Mouse (Mus musculus): ENCODE data around the gene Nubp2. TPM values are rescaled to one million over a fixed set of nuclear protein-coding genes. Genes with fewer than 3 reads are reported as not detected.
A peak's percentile ranks its signal among the peaks of the same experiment; 100 is the strongest.

Nubp2 gene
- total and polyA plus RNA-seq, 2 experiments from 2014 or later = 50.6 to 67.3 TPM

GRCm38 (mm10) chr17:24861785-24862184 lies 24.4 kb downstream of the Nubp2 start:
- no peak for TF ChIP-seq CTCF (IDR thresholded peaks at IDR 0.05; ENCODE audit: low read depth)
- ATAC-seq = no peak
- 96% methylated on average over 3 of the region's 3 CpGs for WGBS

DNA sequence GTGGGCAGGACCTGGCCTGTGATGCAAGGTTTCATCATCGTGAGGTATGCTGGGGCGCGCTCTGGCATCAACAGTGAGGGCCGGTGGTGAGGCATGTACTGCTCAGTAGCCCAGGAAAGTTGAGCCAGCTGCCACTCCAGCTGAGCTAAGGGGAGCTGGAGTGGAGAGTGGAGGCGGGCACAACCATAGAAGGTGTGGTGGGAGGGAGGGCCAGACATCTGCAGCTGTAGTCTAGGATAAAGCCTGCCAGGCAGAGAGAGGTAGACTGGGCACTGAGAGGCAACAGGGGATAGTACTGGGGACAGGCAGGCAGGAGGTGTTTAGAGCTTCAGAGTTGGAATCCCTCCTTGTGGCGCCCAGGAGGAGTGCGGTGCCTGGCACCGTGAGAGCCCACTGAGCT lies 26.1 kb downstream of the Nubp2 start:
- no peaks in the 10 kb centered on the region for H3K27me3 ChIP-seq (ENCODE audit: insufficient read depth, low read length)
- no peaks in the 10 kb centered on the region for H3K4me1 ChIP-seq (ENCODE audit: insufficient read depth)
- DNase-seq = no peak
- no peaks in the 10 kb centered on the region for H3K9me3 ChIP-seq (ENCODE audit: low read length)
- H3K36me3 ChIP-seq (ENCODE audit: insufficient read depth) = peaks cover 64% of the 10 kb centered on the region
- H3K9ac ChIP-seq = no peak overlapping the region
- no peak overlapping the region for H3K4me3 ChIP-seq (ENCODE audit: low read depth, low read length)
- 90% methylated on average over 8 of the region's 8 CpGs for WGBS
- no peak overlapping the region for H3K4me2 ChIP-seq (ENCODE audit: low read depth)
- ATAC-seq = no peak
- no peak for TF ChIP-seq CTCF (IDR thresholded peaks at IDR 0.05; ENCODE audit: low read depth)
- H3K27ac ChIP-seq (ENCODE audit: low read depth, low read length) = no peak overlapping the region

More at GRCm38 (mm10) chr17:24861785-24862184, 24.4 kb downstream of the Nubp2 start:
- peaks cover 49% of the 10 kb centered on the region for H3K36me3 ChIP-seq (ENCODE audit: insufficient read depth)
- H3K4me1 ChIP-seq (ENCODE audit: insufficient read depth) = no peaks in the 10 kb centered on the region
- DNase-seq = no peak
- no peak overlapping the region for H3K9ac ChIP-seq
- H3K9me3 ChIP-seq (ENCODE audit: low read length) = no peaks in the 10 kb centered on the region
- H3K27ac ChIP-seq (ENCODE audit: low read depth, low read length) = no peak overlapping the region
- H3K4me2 ChIP-seq (ENCODE audit: low read depth) = no peak overlapping the region
- no peak overlapping the region for H3K4me3 ChIP-seq (ENCODE audit: low read depth, low read length)
- H3K27me3 ChIP-seq (ENCODE audit: insufficient read depth, low read length) = no peaks in the 10 kb centered on the region

- H3K4me3 ChIP-seq (ENCODE audit: low read depth, low read length) = no peak overlapping the region
- 78% methylated on average over 6 of the region's 6 CpGs for WGBS
- H3K4me1 ChIP-seq (ENCODE audit: insufficient read depth) = no peaks in the 10 kb centered on the region
- H3K4me2 ChIP-seq (ENCODE audit: low read depth) = no peak overlapping the region
- ATAC-seq (peak; percentile 61), DNase-seq (no peak)
- no peak overlapping the region for H3K27ac ChIP-seq (ENCODE audit: low read depth, low read length)
- no peak overlapping the region for H3K9ac ChIP-seq
- H3K27me3 ChIP-seq (ENCODE audit: insufficient read depth, low read length) = no peaks in the 10 kb centered on the region
- TF ChIP-seq CTCF (IDR thresholded peaks at IDR 0.05; ENCODE audit: low read depth) = no peak
- no peaks in the 10 kb centered on the region for H3K9me3 ChIP-seq (ENCODE audit: low read length)
- H3K36me3 ChIP-seq (ENCODE audit: insufficient read depth) = peaks cover 65% of the 10 kb centered on the region
Measured at GRCm38 (mm10) chr17:24858967-24859366, 27.2 kb downstream of the Nubp2 start.

DNA sequence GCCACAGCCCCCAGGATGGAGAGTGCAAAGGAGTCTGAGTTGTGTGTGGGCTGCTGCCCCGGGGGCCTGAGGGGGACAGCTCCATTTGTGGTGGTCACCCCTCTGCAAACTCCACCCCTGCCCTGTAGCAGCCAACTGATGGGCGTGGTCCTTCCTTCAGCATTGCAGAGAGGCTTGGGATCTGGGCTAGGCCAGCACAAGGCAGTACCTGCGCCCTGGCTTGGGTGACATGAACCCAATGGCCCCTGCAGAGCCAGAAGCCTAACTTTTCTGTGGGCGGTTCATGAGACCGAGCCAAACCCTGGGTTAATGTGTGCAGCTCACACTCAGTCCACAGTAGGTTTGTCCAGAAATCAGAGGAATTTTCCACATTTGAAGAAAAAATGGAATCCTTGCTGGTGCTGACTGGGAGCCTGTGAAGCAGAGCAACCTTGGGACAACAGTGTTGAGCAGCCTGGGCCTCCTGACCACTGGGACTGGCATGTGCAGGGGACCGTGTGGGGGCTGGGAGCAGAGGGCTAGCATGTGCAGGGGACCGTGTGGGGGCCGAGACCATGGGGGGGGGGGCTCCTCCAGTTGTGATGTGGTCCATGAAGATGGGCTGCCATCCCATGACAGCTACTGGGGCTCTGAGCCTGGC lies 28.2 kb downstream of the Nubp2 start:
- no peak for DNase-seq
- H3K36me3 ChIP-seq (ENCODE audit: insufficient read depth) = peaks cover 64% of the 10 kb centered on the region
- H3K4me1 ChIP-seq (ENCODE audit: insufficient read depth) = no peaks in the 10 kb centered on the region
- H3K27ac ChIP-seq (ENCODE audit: low read depth, low read length) = no peak overlapping the region
- H3K4me2 ChIP-seq (ENCODE audit: low read depth) = no peak overlapping the region
- no peak overlapping the region for H3K4me3 ChIP-seq (ENCODE audit: low read depth, low read length)
- H3K27me3 ChIP-seq (ENCODE audit: insufficient read depth, low read length) = no peaks in the 10 kb centered on the region
- TF ChIP-seq CTCF (IDR thresholded peaks at IDR 0.05; ENCODE audit: low read depth) = no peak
- ATAC-seq = no peak
- H3K9me3 ChIP-seq (ENCODE audit: low read length) = no peaks in the 10 kb centered on the region
- 89% methylated on average over 8 of the region's 8 CpGs for WGBS
- H3K9ac ChIP-seq = no peak overlapping the region

DNA sequence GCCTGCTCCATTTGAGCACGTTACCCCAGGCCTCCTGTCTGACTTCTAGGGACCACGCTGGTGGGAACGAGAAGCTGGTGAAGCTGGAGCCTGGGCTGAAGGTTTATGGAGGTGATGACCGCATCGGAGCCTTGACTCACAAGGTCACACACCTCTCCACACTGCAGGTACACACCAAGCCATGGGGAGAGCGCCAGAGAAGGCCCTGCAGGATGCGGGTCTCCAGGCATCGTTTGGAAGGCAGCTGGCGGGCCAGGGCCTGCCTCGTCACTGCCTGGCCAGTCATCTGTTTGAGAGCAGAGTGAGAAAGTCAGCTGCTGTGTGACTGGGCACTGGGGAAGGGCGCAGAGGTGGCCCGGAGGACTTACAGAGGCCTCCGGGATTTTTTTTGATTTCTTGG lies 29.6 kb downstream of the Nubp2 start:
- 91% methylated on average over 13 of the region's 13 CpGs for WGBS
- H3K36me3 ChIP-seq (ENCODE audit: insufficient read depth) = peaks cover 52% of the 10 kb centered on the region
- H3K4me1 ChIP-seq (ENCODE audit: insufficient read depth) = no peaks in the 10 kb centered on the region
- DNase-seq = no peak
- TF ChIP-seq CTCF (IDR thresholded peaks at IDR 0.05; ENCODE audit: low read depth) = no peak
- no peak overlapping the region for H3K4me3 ChIP-seq (ENCODE audit: low read depth, low read length)
- no peak overlapping the region for H3K27ac ChIP-seq (ENCODE audit: low read depth, low read length)
- no peak for ATAC-seq
- H3K4me2 ChIP-seq (ENCODE audit: low read depth) = no peak overlapping the region
- H3K9me3 ChIP-seq (ENCODE audit: low read length) = no peaks in the 10 kb centered on the region
- H3K27me3 ChIP-seq (ENCODE audit: insufficient read depth, low read length) = no peaks in the 10 kb centered on the region
- H3K9ac ChIP-seq = no peak overlapping the region

- H3K4me2 ChIP-seq (ENCODE audit: low read depth) = no peak overlapping the region
Measured at GRCm38 (mm10) chr17:24855838-24856464, 30.2 kb downstream of the Nubp2 start.

DNA sequence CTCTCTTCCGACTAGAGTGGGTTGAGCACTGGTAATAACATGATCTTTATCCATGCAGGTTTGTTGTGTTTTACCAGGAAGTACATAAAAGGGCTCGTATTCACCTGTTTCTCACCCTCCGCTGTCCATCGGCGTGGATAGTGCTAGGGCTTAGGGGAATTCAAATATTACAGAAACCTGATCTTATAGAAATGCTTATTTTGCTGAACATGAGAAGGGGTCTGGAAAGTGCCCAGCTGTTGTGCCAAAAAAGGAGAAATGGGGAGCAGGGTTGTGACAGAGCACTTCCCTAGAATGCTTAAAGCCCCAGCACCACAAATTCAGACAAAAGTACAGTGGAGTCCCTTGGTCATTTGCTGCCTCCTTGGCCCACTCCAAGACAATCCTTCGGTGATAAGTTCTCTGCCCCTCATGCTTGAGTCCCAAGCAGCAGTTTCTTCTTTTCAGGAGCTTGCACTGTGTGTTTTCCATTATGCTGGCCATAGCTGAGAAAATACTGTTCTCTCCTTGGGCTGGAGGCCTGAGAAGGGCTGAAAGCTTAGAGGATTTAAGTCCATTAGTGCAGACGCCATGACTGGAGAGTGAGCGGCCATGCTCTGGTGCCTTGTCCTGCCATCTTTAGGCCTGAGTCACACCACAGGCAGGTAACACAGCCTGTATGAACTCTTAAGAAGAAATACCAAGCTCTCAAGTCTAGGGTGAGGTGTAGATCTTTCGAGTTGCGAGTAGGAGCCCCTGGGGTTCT lies 34.6 kb downstream of the Nubp2 start:
- Histone ChIP-seq H3K4me2 (ENCODE audit: low read depth) (peak overlapping the region; percentile 96), H3K9ac (no peak overlapping the region), H3K4me1 (ENCODE audit: insufficient read depth) (peaks cover 16% of the 10 kb centered on the region; the same call in 1 of the 2 replicates), H3K27me3 (ENCODE audit: insufficient read depth, low read length) (no peaks in the 10 kb centered on the region), H3K4me3 (ENCODE audit: low read depth, low read length) (peak overlapping the region; percentile 84), H3K9me3 (ENCODE audit: low read length) (no peaks in the 10 kb centered on the region), H3K27ac (ENCODE audit: low read depth, low read length) (no peak overlapping the region), H3K36me3 (ENCODE audit: insufficient read depth) (peaks cover 29% of the 10 kb centered on the region)
- ATAC-seq (no peak), DNase-seq (no peak)
- 80% methylated on average over 10 of the region's 10 CpGs for WGBS
- no peak for TF ChIP-seq CTCF (IDR thresholded peaks at IDR 0.05; ENCODE audit: low read depth)

More at GRCm38 (mm10) chr17:24855838-24856464, 30.2 kb downstream of the Nubp2 start:
- Histone ChIP-seq H3K27me3 (ENCODE audit: insufficient read depth, low read length) (no peaks in the 10 kb centered on the region), H3K4me3 (ENCODE audit: low read depth, low read length) (no peak overlapping the region), H3K27ac (ENCODE audit: low read depth, low read length) (no peak overlapping the region), H3K4me1 (ENCODE audit: insufficient read depth) (peaks cover 4% of the 10 kb centered on the region; the same call in 1 of the 2 replicates), H3K36me3 (ENCODE audit: insufficient read depth) (peaks cover 45% of the 10 kb centered on the region), H3K9me3 (ENCODE audit: low read length) (no peaks in the 10 kb centered on the region), H3K9ac (no peak overlapping the region)
- no peak for DNase-seq
- no peak for TF ChIP-seq CTCF (IDR thresholded peaks at IDR 0.05; ENCODE audit: low read depth)
- 76% methylated on average over 3 of the region's 3 CpGs for WGBS
- no peak for ATAC-seq
